Mouse (Mus musculus) megakaryocyte-erythroid progenitor cell, adult 5-6 weeks (primary cell): ENCODE data around the gene Slc4a8. TPM values are rescaled to one million over a fixed set of nuclear protein-coding genes. Genes with fewer than 3 reads are reported as not detected.
A peak's percentile ranks its signal among the peaks of the same experiment; 100 is the strongest.

ENCODE experiments used
- ATAC-seq: replicated peaks from 2 replicates; pipeline ENCODE4 v1.8.0; 2016; ENCODE audit warnings: mild to moderate bottlenecking, inconsistent platforms; ENCODE audit not compliant: severe bottlenecking, poor library complexity, low FRiP score, low TSS enrichment
- total RNA-seq, 2 experiments: library from RNA; stranded (forward) in 1 of 2; stranded (reverse) in 1 of 2; fragments of 200-1000, 215-1000 nt in 1 of 2; fragments of >200 nt in 1 of 2; fragmentation: Nextera tagmentation in 1 of 2; gene quantifications; 2 replicates each; pipeline ENCODE4 v1.2.3; 2014 to 2017

The Slc4a8 gene
- total RNA-seq, 2 experiments from 2014 or later: 0.26 to 0.33 TPM

GRCm38 (mm10) chr15:100870775-100871106 lies 109.2 kb downstream of the Slc4a8 start:
- ATAC-seq: no peak

GRCm38 (mm10) chr15:100871107-100872011 lies 109.8 kb downstream of the Slc4a8 start:
- ATAC-seq: no peak

GRCm38 (mm10) chr15:100873155-100873554 lies 111.6 kb downstream of the Slc4a8 start:
- peak; percentile 80 for ATAC-seq

Other genes with a start within 250 kb of the Slc4a8 start
- gene Tfcp2, start 209.7 kb upstream of the Slc4a8 start, total RNA-seq (2014; fragmentation: Nextera tagmentation): 14.0 and 21.7 TPM in 2 replicates
- 18.5 and 33.1 TPM in 2 replicates for gene Tfcp2, start 209.7 kb upstream of the Slc4a8 start, total RNA-seq (2017)
- 0.96 and 1.2 TPM in 2 replicates for gene Pou6f1, start 161.8 kb upstream of the Slc4a8 start, total RNA-seq (2014; fragmentation: Nextera tagmentation)
- gene Pou6f1, start 161.8 kb upstream of the Slc4a8 start, total RNA-seq (2017): not detected in 2 replicates
- gene Dazap2, start 146.4 kb upstream of the Slc4a8 start, total RNA-seq (2014; fragmentation: Nextera tagmentation): 208 and 229 TPM in 2 replicates
- gene Dazap2, start 146.4 kb upstream of the Slc4a8 start, total RNA-seq (2017): 148 and 159 TPM in 2 replicates
- 3.3 and 4.4 TPM in 2 replicates for gene Smagp, start 124.8 kb upstream of the Slc4a8 start, total RNA-seq (2014; fragmentation: Nextera tagmentation)
- 4.8 TPM in 1 of 2 replicates, not detected in the other for gene Smagp, start 124.8 kb upstream of the Slc4a8 start, total RNA-seq (2017)
- 33.2 and 37.0 TPM in 2 replicates for gene Bin2, start 92.2 kb upstream of the Slc4a8 start, total RNA-seq (2014; fragmentation: Nextera tagmentation)
- gene Bin2, start 92.2 kb upstream of the Slc4a8 start, total RNA-seq (2017): 57.3 and 57.4 TPM in 2 replicates
- gene Cela1, start 73.8 kb upstream of the Slc4a8 start, total RNA-seq (2014; fragmentation: Nextera tagmentation): 124 and 168 TPM in 2 replicates
- 87.7 and 112 TPM in 2 replicates for gene Cela1, start 73.8 kb upstream of the Slc4a8 start, total RNA-seq (2017)
- 22.4 and 22.6 TPM in 2 replicates for gene Galnt6, start 32.4 kb upstream of the Slc4a8 start, total RNA-seq (2014; fragmentation: Nextera tagmentation)
- 26.6 and 39.5 TPM in 2 replicates for gene Galnt6, start 32.4 kb upstream of the Slc4a8 start, total RNA-seq (2017)
- not detected in 2 replicates for gene Scn8a, start 108.1 kb downstream of the Slc4a8 start, total RNA-seq (2014; fragmentation: Nextera tagmentation)
- gene Scn8a, start 108.1 kb downstream of the Slc4a8 start, total RNA-seq (2017): not detected in 2 replicates